ENCODE assay signal across 8 mouse cellular contexts in genomic region chr15:102107689-102108573, GRCm38 (mm10). TPM values are rescaled to one million over a fixed set of nuclear protein-coding genes. Genes with fewer than 3 reads are reported as not detected.
DNase-seq lines count a peak whose midpoint lies in the region; ATAC-seq and TF ChIP-seq lines count a peak whose summit lies in the region.

No protein-coding gene starts in this region.

- DNase-seq in 416B (ENCODE audit: low read depth): peak; percentile 75
- peak; percentile 88 for DNase-seq in CD4-positive, CD25-positive, alpha-beta regulatory T cell, adult 2 months (ENCODE audit: low read depth, low spot score)
- peak; percentile 75 for DNase-seq in forebrain, embryonic 11.5 days (ENCODE audit: low spot score)
- DNase-seq in hindbrain, embryonic 11.5 days (ENCODE audit: low spot score): peak; percentile 85
- peak; percentile 59 for DNase-seq in urinary bladder, postnatal 25 days (ENCODE audit: low spot score)

- no peaks in the 10 kb centered on the region for H3K9me3 ChIP-seq in forebrain, embryonic 11.5 days (ENCODE audit: control insufficient read depth, low read length)
- H3K9me3 ChIP-seq in hindbrain, embryonic 11.5 days (ENCODE audit: control insufficient read depth, low read length): no peaks in the 10 kb centered on the region
- no peaks in the 10 kb centered on the region for H3K9me3 ChIP-seq in limb, embryonic 15.5 days

- H3K79me2 ChIP-seq in myocyte (ENCODE audit: control insufficient read depth, insufficient read depth): peaks cover 45% of the 10 kb centered on the region

- no peak overlapping the region for H3K9ac ChIP-seq in forebrain, embryonic 11.5 days (ENCODE audit: low read length)
- no peak overlapping the region for H3K9ac ChIP-seq in hindbrain, embryonic 11.5 days (ENCODE audit: low read depth, low read length)
- H3K9ac ChIP-seq in limb, embryonic 15.5 days: no peak overlapping the region

- no peak overlapping the region for H3K4me2 ChIP-seq in forebrain, embryonic 11.5 days (ENCODE audit: low read depth, low read length, severe bottlenecking)
- H3K4me2 ChIP-seq in hindbrain, embryonic 11.5 days (replicated peaks; ENCODE audit: low read depth, low read length): no peak overlapping the region
- peak overlapping the region; percentile 67; the same call in 1 of the 2 replicates for H3K4me2 ChIP-seq in limb, embryonic 15.5 days
- H3K4me2 ChIP-seq in myocyte (ENCODE audit: low read depth): peak overlapping the region; percentile 7

- no peaks in the 10 kb centered on the region for H3K36me3 ChIP-seq in forebrain, embryonic 11.5 days (ENCODE audit: control insufficient read depth, insufficient read depth, low read length)
- no peaks in the 10 kb centered on the region for H3K36me3 ChIP-seq in hindbrain, embryonic 11.5 days (ENCODE audit: control insufficient read depth, insufficient read depth, low read length)
- peaks cover 75% of the 10 kb centered on the region for H3K36me3 ChIP-seq in limb, embryonic 15.5 days
- peaks cover 58% of the 10 kb centered on the region for H3K36me3 ChIP-seq in myocyte (ENCODE audit: control insufficient read depth, insufficient read depth)

- H3K4me1 ChIP-seq in brown adipose tissue, adult 24 weeks (ENCODE audit: control insufficient read depth, insufficient read depth, insufficient read length, low read length): peaks cover 8% of the 10 kb centered on the region; the same call in 1 of the 2 replicates
- H3K4me1 ChIP-seq in forebrain, embryonic 11.5 days (replicated peaks; ENCODE audit: control insufficient read depth, insufficient read depth, low read length): peaks cover 20% of the 10 kb centered on the region
- peaks cover 14% of the 10 kb centered on the region for H3K4me1 ChIP-seq in hindbrain, embryonic 11.5 days (replicated peaks; ENCODE audit: control insufficient read depth, insufficient read depth, low read length)
- peaks cover 81% of the 10 kb centered on the region for H3K4me1 ChIP-seq in limb, embryonic 15.5 days

- H3K4me3 ChIP-seq in brown adipose tissue, adult 24 weeks (ENCODE audit: insufficient read depth, low read depth, low read length): no peak overlapping the region
- no peak overlapping the region for H3K4me3 ChIP-seq in forebrain, embryonic 11.5 days (ENCODE audit: low read depth, low read length)
- H3K4me3 ChIP-seq in hindbrain, embryonic 11.5 days (ENCODE audit: low read depth, low read length): no peak overlapping the region
- H3K4me3 ChIP-seq in limb, embryonic 15.5 days: no peak overlapping the region
- H3K4me3 ChIP-seq in myocyte: no peak overlapping the region

- ATAC-seq in forebrain, embryonic 11.5 days (replicated peaks; ENCODE audit: low FRiP score): no peak
- no peak for ATAC-seq in hindbrain, embryonic 11.5 days (ENCODE audit: low FRiP score)
- no peak for ATAC-seq in limb, embryonic 15.5 days (ENCODE audit: insufficient number of reproducible peaks, low FRiP score, low TSS enrichment, low read depth)

- peaks cover 26% of the 10 kb centered on the region for H3K27me3 ChIP-seq in forebrain, embryonic 11.5 days (ENCODE audit: control insufficient read depth, insufficient read depth, low read length)
- H3K27me3 ChIP-seq in hindbrain, embryonic 11.5 days (ENCODE audit: control insufficient read depth, insufficient read depth, low read length): peaks cover 25% of the 10 kb centered on the region
- H3K27me3 ChIP-seq in limb, embryonic 15.5 days: no peaks in the 10 kb centered on the region
- no peaks in the 10 kb centered on the region for H3K27me3 ChIP-seq in myocyte (ENCODE audit: control insufficient read depth, insufficient read depth, insufficient read length)

- WGBS in forebrain, embryonic 11.5 days: 35% methylated on average over 13 of the region's 13 CpGs
- WGBS in hindbrain, embryonic 11.5 days: 48% methylated on average over 13 of the region's 13 CpGs
- WGBS in limb, embryonic 15.5 days: 46% methylated on average over 13 of the region's 13 CpGs

- H3K27ac ChIP-seq in brown adipose tissue, adult 24 weeks (replicated peaks; ENCODE audit: low read depth, low read length): 0 out of 2 replicates have a peak overlapping the region, but pooled peaks have one; percentile 1
- no peak overlapping the region for H3K27ac ChIP-seq in forebrain, embryonic 11.5 days (ENCODE audit: low read depth, low read length)
- H3K27ac ChIP-seq in hindbrain, embryonic 11.5 days (ENCODE audit: low read depth, low read length): no peak overlapping the region
- no peak overlapping the region for H3K27ac ChIP-seq in limb, embryonic 15.5 days

- no peak overlapping the region for H3ac ChIP-seq in myocyte (ENCODE audit: control insufficient read depth, insufficient read length)

- no peak for TF ChIP-seq POLR2A in myocyte (IDR thresholded peaks at IDR 0.05; ENCODE audit: insufficient read length, low read depth)

TF ChIP-seq in myocyte, 11 proteins besides CTCF, POLR2A, EP300 and RAD21:
- peak; percentile 16 for TF ChIP-seq POLR2AphosphoS2 (IDR thresholded peaks at IDR 0.05; ENCODE audit: insufficient read length, low read depth)
- no peak for TF ChIP-seq SRF (IDR thresholded peaks at IDR 0.05; ENCODE audit: control insufficient read depth, insufficient read length, low read depth)
- TF ChIP-seq TCF3 (IDR thresholded peaks at IDR 0.05; ENCODE audit: insufficient read length, low read depth): no peak
TF ChIP-seq in myocyte: peak in this region for 1.

RNA-seq across cellular contexts. Expression of gene Tns2, which starts 7.7 kb away (rescaled TPM):
- 49.0 and 90.1 TPM in 2 replicates for polyA plus RNA-seq in brown adipose tissue, adult 24 weeks (2012; ENCODE audit: insufficient read depth, insufficient read length, missing spikeins)
- 8.8 and 10.5 TPM in 2 replicates for polyA plus RNA-seq in forebrain, embryonic 11.5 days (2014; fragmentation: Nextera tagmentation; extraction: Ambion mirVana)
- 8.0 and 11.8 TPM in 2 replicates for polyA plus RNA-seq in hindbrain, embryonic 11.5 days (2014; fragmentation: Nextera tagmentation; extraction: Ambion mirVana)
- polyA plus RNA-seq in limb, embryonic 15.5 days (2015; fragmentation: Nextera tagmentation; extraction: Ambion mirVana): 47.5 and 48.6 TPM in 2 replicates
- polyA plus RNA-seq in myocyte (2012; fragmentation: generic; extraction: Trizol): 128 TPM

RNA-seq across cellular contexts. Expression of gene Spryd3, which starts 28.1 kb away (rescaled TPM):
- polyA plus RNA-seq in brown adipose tissue, adult 24 weeks (2012; ENCODE audit: insufficient read depth, insufficient read length, missing spikeins): 8.6 and 12.8 TPM in 2 replicates
- polyA plus RNA-seq in forebrain, embryonic 11.5 days (2014; fragmentation: Nextera tagmentation; extraction: Ambion mirVana): 12.0 and 12.1 TPM in 2 replicates
- 10.1 and 11.9 TPM in 2 replicates for polyA plus RNA-seq in hindbrain, embryonic 11.5 days (2014; fragmentation: Nextera tagmentation; extraction: Ambion mirVana)
- polyA plus RNA-seq in limb, embryonic 15.5 days (2015; fragmentation: Nextera tagmentation; extraction: Ambion mirVana): 33.4 and 35.4 TPM in 2 replicates
- 51.0 TPM for polyA plus RNA-seq in myocyte (2012; fragmentation: generic; extraction: Trizol)

RNA-seq across cellular contexts. Expression of gene Eif4b, which starts 34.4 kb away (rescaled TPM):
- 47.9 and 93.9 TPM in 2 replicates for polyA plus RNA-seq in brown adipose tissue, adult 24 weeks (2012; ENCODE audit: insufficient read depth, insufficient read length, missing spikeins)
- polyA plus RNA-seq in forebrain, embryonic 11.5 days (2014; fragmentation: Nextera tagmentation; extraction: Ambion mirVana): 122 and 129 TPM in 2 replicates
- 85.0 and 103 TPM in 2 replicates for polyA plus RNA-seq in hindbrain, embryonic 11.5 days (2014; fragmentation: Nextera tagmentation; extraction: Ambion mirVana)
- polyA plus RNA-seq in limb, embryonic 15.5 days (2015; fragmentation: Nextera tagmentation; extraction: Ambion mirVana): 103 and 111 TPM in 2 replicates
- 266 TPM for polyA plus RNA-seq in myocyte (2012; fragmentation: generic; extraction: Trizol)

RNA-seq across cellular contexts. Expression of gene Igfbp6, which starts 36.2 kb away (rescaled TPM):
- 30.2 and 52.1 TPM in 2 replicates for polyA plus RNA-seq in brown adipose tissue, adult 24 weeks (2012; ENCODE audit: insufficient read depth, insufficient read length, missing spikeins)
- polyA plus RNA-seq in forebrain, embryonic 11.5 days (2014; fragmentation: Nextera tagmentation; extraction: Ambion mirVana): 0.33 TPM in 1 of 2 replicates, not detected in the other
- 0.31 TPM in 1 of 2 replicates, not detected in the other for polyA plus RNA-seq in hindbrain, embryonic 11.5 days (2014; fragmentation: Nextera tagmentation; extraction: Ambion mirVana)
- polyA plus RNA-seq in limb, embryonic 15.5 days (2015; fragmentation: Nextera tagmentation; extraction: Ambion mirVana): 17.5 and 24.6 TPM in 2 replicates
- 182 TPM for polyA plus RNA-seq in myocyte (2012; fragmentation: generic; extraction: Trizol)

RNA-seq across cellular contexts. Expression of gene Soat2, which starts 42.4 kb away (rescaled TPM):
- not detected in 2 replicates for polyA plus RNA-seq in brown adipose tissue, adult 24 weeks (2012; ENCODE audit: insufficient read depth, insufficient read length, missing spikeins)
- not detected in 2 replicates for polyA plus RNA-seq in forebrain, embryonic 11.5 days (2014; fragmentation: Nextera tagmentation; extraction: Ambion mirVana)
- polyA plus RNA-seq in hindbrain, embryonic 11.5 days (2014; fragmentation: Nextera tagmentation; extraction: Ambion mirVana): 0.13 and 0.17 TPM in 2 replicates
- polyA plus RNA-seq in limb, embryonic 15.5 days (2015; fragmentation: Nextera tagmentation; extraction: Ambion mirVana): 0.61 and 0.81 TPM in 2 replicates
- polyA plus RNA-seq in myocyte (2012; fragmentation: generic; extraction: Trizol): 0.43 TPM

Comparison
In these comparisons a context has a peak if more than half of its experiments do, and no peak if none do; other contexts are left out.
1. H3K4me2 ChIP-seq: peak in limb, embryonic 15.5 days (single experiment) and myocyte (single experiment); none in forebrain, embryonic 11.5 days (single experiment) and hindbrain, embryonic 11.5 days (single experiment).
2. Peak in every context shown above with its lines, with median percentiles within 50 percentile points of each other: DNase-seq.